Mouse (Mus musculus) heart, postnatal 4 days (tissue): ENCODE results near the gene St3gal6. TPM values are rescaled to one million over a fixed set of nuclear protein-coding genes. Genes with fewer than 3 reads are reported as not detected.

Experiments
- DNase-seq: peaks from one replicate; pipeline ENCODE4 v3.0.0; 2021
- total RNA-seq, 2 experiments: library from RNA; stranded (reverse); gene quantifications; 2 replicates each; pipeline ENCODE4 v1.2.3; 2021

St3gal6 gene
- total RNA-seq, 2 experiments from 2014 or later: 23.4 to 29.1 TPM

DNA sequence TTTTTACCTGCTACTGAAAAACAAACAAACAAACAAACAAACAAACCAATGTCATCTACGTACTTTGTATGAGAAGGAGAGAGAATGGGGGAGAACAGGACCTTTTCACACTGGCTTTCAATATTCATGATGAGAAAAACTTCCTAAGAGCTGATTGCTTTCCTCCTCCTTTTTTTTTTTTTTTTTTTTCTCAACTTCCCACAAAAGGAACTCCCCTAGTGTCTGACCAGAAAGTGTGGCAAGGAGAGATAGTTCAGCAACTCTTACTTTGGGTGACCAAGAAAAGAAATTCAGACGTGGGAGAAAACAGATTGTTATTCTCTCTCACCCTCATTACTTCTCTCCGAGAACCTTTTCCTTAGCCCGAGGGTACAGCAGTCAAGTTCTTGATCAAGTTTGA, 2.9 kb downstream of the St3gal6 start:
- DNase-seq: no peak

DNA sequence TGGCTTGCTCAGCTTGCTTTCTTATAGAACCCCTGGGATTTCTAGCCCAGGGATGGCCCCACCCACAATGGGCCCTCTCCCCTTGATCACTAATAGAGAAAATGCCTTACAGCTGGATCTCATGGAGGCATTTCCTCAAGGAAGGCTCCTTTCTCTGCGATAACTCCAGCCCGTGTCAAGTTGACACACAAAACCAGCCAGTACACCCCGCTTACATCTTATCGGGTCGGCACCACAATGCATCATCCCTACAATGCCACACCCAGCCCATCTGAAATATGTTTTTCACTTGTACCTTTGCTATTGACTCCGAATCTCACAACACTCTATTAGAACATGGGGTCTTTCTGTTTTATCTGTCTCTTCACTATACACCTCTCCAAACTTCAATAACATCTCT, 3.6 kb downstream of the St3gal6 start:
- DNase-seq: no peak

- DNase-seq: no peak
Observed at GRCm38 (mm10) chr16:58519650-58520073, 4.4 kb downstream of the St3gal6 start.

- no peak for DNase-seq
Observed at GRCm38 (mm10) chr16:58516960-58517798, 6.9 kb downstream of the St3gal6 start.

DNA sequence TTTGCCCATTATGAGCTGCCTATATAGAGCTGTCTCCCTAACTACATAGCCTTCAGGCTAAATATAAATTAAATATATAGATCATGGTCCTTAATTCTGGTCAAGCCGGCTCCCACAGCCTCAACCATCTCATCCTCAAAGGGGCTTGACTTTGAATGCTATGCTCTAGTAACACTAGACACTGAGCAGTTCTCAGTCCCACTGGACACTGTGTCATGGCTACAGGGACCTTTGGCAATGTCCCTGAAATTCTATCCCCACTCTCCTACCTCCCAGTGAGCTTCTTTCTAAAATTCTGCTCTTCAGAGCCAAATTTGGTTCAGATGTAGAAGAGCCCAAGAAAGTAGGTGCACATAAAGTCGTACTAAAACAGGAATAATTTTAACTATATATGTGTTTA, 7.9 kb downstream of the St3gal6 start:
- no peak for DNase-seq

DNA sequence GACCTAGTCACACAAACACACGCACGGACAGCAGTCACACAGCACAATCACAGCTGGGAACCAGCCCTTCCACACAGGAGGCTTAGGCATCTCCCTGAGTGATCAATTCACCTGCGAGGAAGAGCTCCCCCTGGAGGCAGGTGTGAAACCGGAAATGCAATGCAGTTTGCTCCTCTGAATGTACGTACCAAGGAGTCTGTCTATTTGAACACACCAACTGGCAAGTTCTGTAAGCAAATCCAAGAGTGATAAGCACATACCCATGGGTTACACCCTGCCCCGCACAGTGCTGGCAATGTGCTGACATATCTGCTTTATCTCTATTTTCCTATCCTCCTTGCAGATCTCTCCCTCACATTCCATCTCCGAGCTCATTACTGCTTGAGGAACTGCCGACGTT, 9.5 kb downstream of the St3gal6 start:
- DNase-seq: no peak

GRCm38 (mm10) chr16:58513755-58514154, 10.3 kb downstream of the St3gal6 start:
- no peak for DNase-seq

GRCm38 (mm10) chr16:58512887-58513286, 11.2 kb downstream of the St3gal6 start:
- DNase-seq: peak; percentile 39

DNA sequence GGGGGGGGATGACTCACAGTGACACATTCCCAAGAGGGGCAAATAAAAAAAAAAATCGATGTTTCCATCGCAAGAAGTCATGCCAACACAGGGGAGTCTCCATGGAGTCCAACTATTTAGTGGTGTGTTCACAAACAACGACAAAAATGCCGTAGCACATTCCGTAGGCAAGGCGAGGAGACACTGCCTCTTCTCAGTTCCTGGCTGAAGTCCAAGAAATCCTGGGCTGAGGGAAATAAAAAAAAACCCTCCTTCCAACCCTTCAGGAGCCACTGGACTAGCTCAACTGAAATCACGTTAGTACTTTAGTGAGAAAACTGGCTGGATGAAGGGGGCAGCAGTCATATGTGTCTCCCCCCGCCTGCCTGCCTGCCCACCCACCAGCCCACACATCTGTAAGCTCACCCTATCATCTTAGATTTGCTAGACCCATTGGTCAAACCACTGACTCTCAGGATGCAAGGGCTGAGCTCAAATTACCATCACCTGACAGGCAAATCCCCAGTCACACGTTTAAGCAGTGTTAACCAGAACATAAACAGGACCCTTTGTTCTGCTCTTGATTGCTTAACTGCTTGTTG, 11.8 kb downstream of the St3gal6 start:
- peak; percentile 68 for DNase-seq

- no peak for DNase-seq
Observed at GRCm38 (mm10) chr16:58504945-58505344, 19.1 kb downstream of the St3gal6 start.

DNA sequence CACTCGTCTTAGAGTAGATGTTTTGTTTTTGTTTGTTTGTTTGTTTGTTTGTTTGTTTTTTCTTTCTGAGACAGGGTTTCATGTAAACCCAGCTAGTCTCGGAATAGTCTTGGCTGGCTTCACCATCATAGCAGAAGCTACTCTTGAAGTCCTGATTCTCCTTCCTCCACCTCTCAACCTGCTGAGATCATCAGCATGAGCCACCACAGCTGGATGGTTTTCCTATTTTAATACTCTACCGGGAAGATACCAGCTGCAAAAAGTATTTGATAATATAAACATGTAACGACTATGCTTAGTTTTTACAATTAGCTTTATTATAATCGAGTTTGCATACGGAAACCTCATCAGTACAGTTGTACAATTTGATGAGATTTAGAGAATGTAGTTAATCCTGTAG, 21.5 kb downstream of the St3gal6 start:
- no peak for DNase-seq

DNA sequence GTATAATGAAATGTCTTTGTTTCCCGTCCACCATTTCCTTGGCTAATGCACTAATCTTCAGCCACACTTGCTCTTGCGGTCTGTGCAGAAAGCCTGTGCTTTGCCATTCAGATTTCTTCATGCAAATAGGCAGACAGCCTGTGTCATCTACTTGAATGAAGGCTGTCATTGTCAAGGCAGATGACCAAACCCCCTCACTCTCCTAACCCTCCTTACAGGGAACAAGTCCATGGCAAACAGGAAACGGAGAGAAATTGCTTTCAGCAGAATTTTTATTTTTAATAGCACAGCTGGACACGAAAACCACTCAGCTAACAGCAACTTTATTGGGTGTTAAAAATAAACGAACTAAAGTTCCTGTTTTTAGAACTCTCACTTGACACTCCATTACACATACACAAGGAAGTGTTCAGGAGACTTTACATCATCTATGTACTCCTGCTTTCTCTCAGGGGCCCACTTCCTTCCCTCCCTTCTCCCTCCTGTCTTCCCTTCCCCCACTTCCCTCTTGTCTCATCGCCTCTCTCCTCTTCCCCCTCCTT, 22.2 kb downstream of the St3gal6 start:
- DNase-seq: no peak

DNA sequence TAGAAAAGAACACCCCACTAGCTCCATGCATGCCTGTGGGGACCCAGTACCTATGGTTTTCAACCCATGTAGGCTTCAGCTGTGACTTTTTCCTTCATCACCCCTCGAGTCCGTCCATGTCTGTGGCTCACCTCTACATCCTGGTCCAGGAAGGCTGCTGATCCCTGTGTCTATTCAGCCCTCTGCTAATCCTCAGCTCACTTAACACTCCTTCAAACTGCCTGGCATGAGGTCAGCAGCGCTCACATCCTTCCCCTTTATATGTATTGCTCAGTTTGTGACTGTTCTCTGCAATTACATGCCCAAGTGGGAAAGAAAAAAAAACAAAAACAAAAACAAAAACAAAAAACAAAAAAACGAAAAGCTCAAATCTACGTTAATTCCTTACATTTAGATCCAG, 24.4 kb downstream of the St3gal6 start:
- DNase-seq: no peak

GRCm38 (mm10) chr16:58499172-58499584, 24.9 kb downstream of the St3gal6 start:
- no peak for DNase-seq

GRCm38 (mm10) chr16:58497886-58498713, 25.9 kb downstream of the St3gal6 start:
- DNase-seq: no peak

- DNase-seq: no peak
Observed at GRCm38 (mm10) chr16:58496791-58497190, 27.3 kb downstream of the St3gal6 start.

- DNase-seq: no peak
Observed at GRCm38 (mm10) chr16:58487861-58488260, 36.2 kb downstream of the St3gal6 start.

DNA sequence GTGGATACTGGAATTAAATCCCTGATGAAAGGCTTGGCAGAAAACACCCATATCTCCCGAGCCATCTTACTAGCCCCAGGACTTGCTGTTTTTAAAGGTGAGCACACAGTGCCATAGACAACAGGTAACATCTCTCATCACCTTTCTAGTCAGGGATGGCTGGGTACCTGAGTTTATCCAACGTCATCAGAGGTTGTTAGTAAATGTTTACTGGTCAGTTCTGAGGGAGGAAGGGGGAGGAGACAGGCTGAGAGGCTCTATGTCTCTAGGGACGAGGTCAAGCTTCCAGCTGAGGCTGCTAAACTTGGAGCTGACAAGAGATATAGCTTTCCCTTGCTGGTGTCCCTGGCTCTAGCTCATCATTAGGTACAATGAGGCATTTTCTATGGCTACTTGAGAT, 41.7 kb downstream of the St3gal6 start:
- DNase-seq: no peak

DNA sequence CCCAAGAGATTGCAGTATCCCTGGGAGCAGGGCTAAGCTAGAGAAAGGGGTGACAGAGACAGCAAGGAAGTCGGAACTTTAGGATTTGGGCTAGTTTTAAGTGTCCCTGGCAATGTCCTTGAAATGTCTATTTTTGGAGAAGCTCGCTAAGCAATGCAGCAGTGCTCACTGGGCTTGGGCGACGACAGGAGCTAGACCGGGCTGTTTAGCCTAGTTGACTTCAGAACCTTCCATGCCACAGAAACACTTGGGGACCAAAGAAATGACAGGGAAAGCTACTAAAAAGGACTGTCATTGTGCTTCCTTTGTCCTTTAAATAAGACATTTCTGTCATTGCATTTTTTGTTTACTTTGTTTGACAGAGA, 42.2 kb downstream of the St3gal6 start:
- no peak for DNase-seq

DNA sequence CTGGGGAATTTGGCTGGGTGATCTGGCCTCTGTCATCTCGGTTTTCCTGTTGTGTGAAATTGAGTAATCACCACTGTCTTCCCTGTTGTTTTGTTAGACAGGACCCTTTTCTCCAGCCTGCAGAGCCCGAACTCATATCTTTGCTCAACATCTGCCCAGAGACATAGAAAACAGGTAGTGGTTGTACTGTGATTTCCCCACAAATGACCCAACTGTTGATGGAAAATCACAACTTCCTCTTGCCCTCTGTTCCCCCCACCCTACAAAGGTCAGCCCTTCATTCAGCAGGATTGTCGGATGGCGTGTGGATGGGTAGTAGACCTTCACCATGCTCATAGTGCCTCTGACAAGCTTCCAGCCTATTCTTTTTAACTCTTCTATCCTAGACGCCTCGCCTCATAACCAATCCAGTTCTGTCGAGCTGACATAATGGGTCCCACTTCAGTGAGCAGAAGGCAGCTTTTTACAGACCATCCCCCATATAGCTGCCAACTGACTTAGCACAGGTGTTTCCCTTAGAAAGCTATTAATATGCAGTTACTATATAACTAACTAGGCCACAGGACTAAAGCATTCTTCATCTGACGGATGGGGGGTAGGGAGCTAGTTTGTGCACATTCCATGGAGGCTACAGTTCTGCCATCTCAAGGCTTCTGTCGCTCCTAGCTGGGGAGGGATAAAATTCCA, 42.7 kb downstream of the St3gal6 start:
- no peak for DNase-seq

- no peak for DNase-seq
Observed at GRCm38 (mm10) chr16:58479898-58480448, 44.1 kb downstream of the St3gal6 start.

DNA sequence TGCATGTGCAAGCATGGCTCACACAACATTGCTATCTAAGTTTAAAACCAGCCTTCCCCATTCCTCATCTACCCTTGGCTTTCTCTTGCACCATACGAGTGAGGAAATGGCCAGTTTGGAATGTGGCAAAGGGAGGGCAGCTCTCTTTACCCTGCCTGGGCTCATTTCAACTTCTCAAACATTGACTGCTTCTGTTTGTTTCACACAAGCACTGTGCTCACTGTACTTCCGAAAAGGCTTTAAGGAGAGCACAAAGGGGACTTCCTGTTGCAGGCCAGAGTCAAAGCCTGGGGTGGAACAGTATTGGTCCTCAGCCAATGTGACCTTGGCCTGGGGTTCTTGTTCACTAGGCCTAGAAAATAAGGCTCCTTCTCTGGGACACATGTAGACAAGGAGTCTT, 47.7 kb downstream of the St3gal6 start:
- peak; percentile 38 for DNase-seq
